Mouse (Mus musculus) midbrain, embryonic 13.5 days (tissue): Measurements from ENCODE around the gene Fbxl13. TPM values are rescaled to one million over a fixed set of nuclear protein-coding genes. Genes with fewer than 3 reads are reported as not detected.
A peak's percentile ranks its signal among the peaks of the same experiment; 100 is the strongest.
"Not testable (repeated sequence)": the region's sequence is repeated elsewhere in the genome, so short reads cannot be mapped to it uniquely, and the experiment has no call there.

Experiments
- ATAC-seq: fragments of 200-750 bp; cut with Nextera tagmentation; 2 replicates; pipeline ENCODE4 v1.8.0; 2017; ENCODE audit warnings: mild to moderate bottlenecking, moderate TSS enrichment, moderate library complexity
- H3K27ac ChIP-seq: fragments of 300-500 bp; sonication (generic); 2 replicates; pipeline ENCODE4 v1.5.1; 2015; ENCODE audit warnings: inconsistent platforms, mild to moderate bottlenecking, moderate library complexity
- H3K27me3 ChIP-seq: fragments of 300-500 bp; sonication (generic); 2 replicates; pipeline ENCODE4 v1.6.1; 2015; ENCODE audit warnings: mild to moderate bottlenecking, inconsistent platforms
- H3K36me3 ChIP-seq: fragments of 300-500 bp; sonication (generic); 2 replicates; pipeline ENCODE4 v1.6.1; 2015; ENCODE audit warnings: mild to moderate bottlenecking, inconsistent platforms
- H3K4me1 ChIP-seq: fragments of 300-500 bp; sonication (generic); replicated peaks from 2 replicates; pipeline ENCODE4 v1.6.1; 2015; ENCODE audit warnings: inconsistent platforms
- H3K4me2 ChIP-seq: fragments of 300-500 bp; sonication (generic); replicated peaks from 2 replicates; pipeline ENCODE4 v1.6.1; 2015; ENCODE audit warnings: moderate library complexity, mild to moderate bottlenecking, inconsistent platforms
- H3K4me3 ChIP-seq: fragments of 300-500 bp; sonication (generic); replicated peaks from 2 replicates; pipeline ENCODE4 v1.5.1; 2015; ENCODE audit warnings: mild to moderate bottlenecking, inconsistent platforms
- H3K9ac ChIP-seq: fragments of 300-500 bp; sonication (generic); replicated peaks from 2 replicates; pipeline ENCODE4 v1.6.1; 2015; ENCODE audit warnings: mild to moderate bottlenecking, inconsistent platforms
- H3K9me3 ChIP-seq: fragments of 300-500 bp; sonication (generic); 2 replicates; pipeline ENCODE4 v1.6.1; 2016; ENCODE audit warnings: mild to moderate bottlenecking, inconsistent platforms
- WGBS: fragments of 180-500 bp; shearing (Covaris S2); methylation state at CpG from one replicate; pipeline ENCODE4 v1.1.7; 2015; 5-methylcytosine and 5-hydroxymethylcytosine counted together
- polyA plus RNA-seq: library from polyadenylated mRNA; unstranded; fragments of >200 nt; fragmentation: Nextera tagmentation; extraction: Ambion mirVana; gene quantifications from 2 replicates; pipeline ENCODE4 v1.2.1, GENCODE M21; 2015

The Fbxl13 gene
- polyA plus RNA-seq, 1 experiment from 2014 or later, result 0.30 TPM

DNA sequence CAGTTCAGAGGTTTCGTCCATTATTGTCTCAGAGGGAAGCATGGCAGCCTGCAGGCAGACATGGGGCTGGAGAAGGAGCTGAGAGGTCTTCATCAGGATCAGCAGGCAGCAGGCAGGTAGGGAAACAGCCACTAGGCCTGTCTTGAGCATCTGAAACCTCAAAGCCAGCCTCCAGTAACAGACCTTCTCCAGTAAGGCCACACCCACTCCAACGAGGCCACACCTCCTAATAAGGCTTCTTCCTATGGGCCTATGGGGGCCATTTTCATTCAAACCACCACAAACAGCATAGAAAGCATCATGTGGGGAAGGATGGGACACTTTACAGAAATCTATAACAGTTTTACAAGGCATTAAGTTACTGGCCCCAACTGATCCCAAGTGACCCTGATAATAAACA is 5.3 kb upstream of the Fbxl13 start:
- no peaks in the 10 kb centered on the region for H3K9me3 ChIP-seq
- H3K4me3 ChIP-seq, result no peak overlapping the region
- no peak overlapping the region for H3K4me2 ChIP-seq
- peaks cover 16% of the 10 kb centered on the region for H3K4me1 ChIP-seq
- H3K27me3 ChIP-seq, result no peaks in the 10 kb centered on the region
- H3K36me3 ChIP-seq, result peaks cover 64% of the 10 kb centered on the region
- no peak for ATAC-seq
- no peak overlapping the region for H3K27ac ChIP-seq
- H3K9ac ChIP-seq, result no peak overlapping the region; the same call in 1 of the 2 replicates
- WGBS, result 75% methylated on average over 2 of the region's 2 CpGs

GRCm38 (mm10) chr5:21646133-21646491 is 678 bp upstream of the Fbxl13 start:
- H3K9ac ChIP-seq, result peak overlapping the region; percentile 95
- H3K27me3 ChIP-seq, result peaks cover 8% of the 10 kb centered on the region; the same call in 1 of the 2 replicates
- under 1% methylated on average over 25 of the region's 25 CpGs for WGBS
- peaks cover 22% of the 10 kb centered on the region for H3K4me1 ChIP-seq
- peak overlapping the region; percentile 94 for H3K27ac ChIP-seq
- no peaks in the 10 kb centered on the region for H3K9me3 ChIP-seq
- peak overlapping the region; percentile 90 for H3K4me2 ChIP-seq
- no peak for ATAC-seq
- H3K36me3 ChIP-seq, result peaks cover 31% of the 10 kb centered on the region
- H3K4me3 ChIP-seq, result peak overlapping the region; percentile 90

DNA sequence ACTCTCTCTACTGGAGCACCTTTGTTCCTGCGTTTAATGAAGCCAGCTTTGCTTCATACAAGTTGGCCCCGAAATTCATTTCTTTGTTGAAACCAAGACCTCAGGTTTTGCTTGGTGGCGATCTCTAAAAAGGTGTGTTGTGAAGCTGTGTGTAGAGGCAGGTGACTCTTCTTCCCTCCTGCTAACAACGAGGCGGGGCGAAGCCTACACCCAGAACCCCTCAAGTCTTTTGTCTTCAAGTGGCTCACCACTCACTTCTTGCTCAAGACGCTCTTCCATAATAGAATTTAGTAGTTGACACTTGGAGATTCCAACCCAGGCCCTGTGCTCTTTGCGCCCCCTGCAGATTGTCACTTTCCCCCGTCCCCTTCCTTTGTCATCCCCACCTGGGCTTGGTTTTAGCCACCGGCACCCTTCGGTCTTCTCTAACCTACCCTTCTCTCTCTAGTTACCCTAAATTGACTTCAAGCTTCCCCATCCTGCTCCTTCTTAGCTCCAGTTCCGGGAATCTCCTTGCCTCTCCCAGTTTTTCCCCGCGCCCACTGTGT is 469 bp downstream of the Fbxl13 start:
- Histone ChIP-seq H3K36me3 (peaks cover 20% of the 10 kb centered on the region), H3K9me3 (no peaks in the 10 kb centered on the region), H3K9ac (peak overlapping the region; percentile 53; the same call in 1 of the 2 replicates), H3K4me3 (peak overlapping the region; percentile 90), H3K27me3 (peaks cover 10% of the 10 kb centered on the region), H3K27ac (peak overlapping the region; percentile 94), H3K4me1 (peaks cover 22% of the 10 kb centered on the region), H3K4me2 (peak overlapping the region; percentile 90)
- ATAC-seq, result peak; percentile 21; the same call in 1 of the 2 replicates
- 16% methylated on average over 14 of the region's 14 CpGs for WGBS

GRCm38 (mm10) chr5:21643606-21644005 is 1.8 kb downstream of the Fbxl13 start:
- no peak for ATAC-seq
- Histone ChIP-seq H3K27me3 (peaks cover 15% of the 10 kb centered on the region), H3K4me3 (no peak overlapping the region), H3K4me1 (peaks cover 22% of the 10 kb centered on the region), H3K27ac (no peak overlapping the region), H3K4me2 (no peak overlapping the region), H3K9me3 (no peaks in the 10 kb centered on the region), H3K9ac (no peak overlapping the region), H3K36me3 (peaks cover 6% of the 10 kb centered on the region)
- 24% methylated on average over 1 of the region's 1 CpGs for WGBS

DNA sequence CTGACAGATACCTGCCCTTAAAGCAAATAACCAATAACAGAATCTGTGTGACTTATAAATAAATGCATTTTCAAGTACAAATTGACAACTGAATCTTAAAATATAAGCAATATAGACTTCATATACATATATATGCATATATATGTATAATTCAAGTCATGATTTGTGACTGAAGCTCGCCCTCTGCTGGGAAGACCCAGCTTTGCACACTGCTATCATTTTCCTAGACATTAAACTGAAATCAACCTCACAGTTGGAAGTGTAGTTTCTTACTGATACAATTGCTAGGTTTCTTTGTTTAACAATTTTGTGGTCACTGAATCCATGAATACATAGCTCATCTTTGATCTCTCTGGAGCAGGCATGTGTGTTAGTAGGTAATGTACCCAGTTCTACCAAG is 4.5 kb downstream of the Fbxl13 start:
- Histone ChIP-seq H3K27ac (no peak overlapping the region), H3K4me2 (no peak overlapping the region), H3K36me3 (no peaks in the 10 kb centered on the region), H3K4me1 (peaks cover 6% of the 10 kb centered on the region; the same call in 1 of the 2 replicates), H3K4me3 (no peak overlapping the region), H3K9ac (no peak overlapping the region), H3K27me3 (peaks cover 15% of the 10 kb centered on the region), H3K9me3 (no peaks in the 10 kb centered on the region)
- no peak for ATAC-seq
- 2% methylated on average over 1 of the region's 1 CpGs for WGBS

DNA sequence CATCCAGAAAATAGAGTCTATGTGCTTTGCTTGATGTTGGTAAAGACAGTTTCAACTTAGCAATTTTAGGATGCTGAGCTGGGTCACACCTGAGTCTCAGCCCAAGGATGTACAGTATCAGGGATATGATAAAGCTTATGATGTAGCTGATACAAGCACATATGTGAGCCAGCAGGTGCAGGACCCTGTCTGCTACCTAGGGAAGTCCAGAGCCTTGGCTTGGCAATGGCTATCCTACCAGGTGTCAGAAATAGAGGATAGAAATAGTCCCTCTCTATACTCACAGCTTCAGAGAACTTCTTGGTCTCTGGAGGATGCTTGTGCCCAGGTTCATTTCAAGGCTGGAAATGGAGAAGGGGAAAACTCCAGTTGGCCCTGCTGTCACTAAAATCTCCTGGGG is 19.5 kb downstream of the Fbxl13 start:
- no peaks in the 10 kb centered on the region for H3K9me3 ChIP-seq
- no peak overlapping the region for H3K9ac ChIP-seq
- no peaks in the 10 kb centered on the region for H3K36me3 ChIP-seq
- no peaks in the 10 kb centered on the region for H3K27me3 ChIP-seq
- no peak overlapping the region for H3K27ac ChIP-seq
- no peak overlapping the region for H3K4me3 ChIP-seq
- no peak overlapping the region for H3K4me2 ChIP-seq
- H3K4me1 ChIP-seq, result no peaks in the 10 kb centered on the region
- ATAC-seq, result no peak

GRCm38 (mm10) chr5:21616450-21617009 is 28.9 kb downstream of the Fbxl13 start:
- Histone ChIP-seq H3K9me3 (no peaks in the 10 kb centered on the region), H3K27ac (no peak overlapping the region), H3K27me3 (no peaks in the 10 kb centered on the region), H3K4me3 (no peak overlapping the region), H3K36me3 (no peaks in the 10 kb centered on the region), H3K4me1 (no peaks in the 10 kb centered on the region), H3K4me2 (no peak overlapping the region), H3K9ac (no peak overlapping the region)
- WGBS, result 78% methylated on average over 3 of the region's 3 CpGs
- ATAC-seq, result no peak

GRCm38 (mm10) chr5:21614299-21614698 is 31.1 kb downstream of the Fbxl13 start:
- H3K27ac ChIP-seq, H3K9me3 ChIP-seq, H3K27me3 ChIP-seq, H3K4me2 ChIP-seq, H3K9ac ChIP-seq, H3K4me1 ChIP-seq, ATAC-seq, H3K4me3 ChIP-seq, H3K36me3 ChIP-seq: not testable (repeated sequence)
- WGBS, result 98% methylated on average over 11 of the region's 11 CpGs

- no peak for ATAC-seq
- Histone ChIP-seq H3K4me3 (no peak overlapping the region), H3K36me3 (no peaks in the 10 kb centered on the region), H3K27me3 (no peaks in the 10 kb centered on the region), H3K4me2 (no peak overlapping the region), H3K4me1 (no peaks in the 10 kb centered on the region), H3K9ac (no peak overlapping the region), H3K9me3 (no peaks in the 10 kb centered on the region), H3K27ac (no peak overlapping the region)
- WGBS, result 81% methylated on average over 3 of the region's 3 CpGs
These were observed 34.4 kb downstream of the Fbxl13 start for GRCm38 (mm10) chr5:21610996-21611395.

DNA sequence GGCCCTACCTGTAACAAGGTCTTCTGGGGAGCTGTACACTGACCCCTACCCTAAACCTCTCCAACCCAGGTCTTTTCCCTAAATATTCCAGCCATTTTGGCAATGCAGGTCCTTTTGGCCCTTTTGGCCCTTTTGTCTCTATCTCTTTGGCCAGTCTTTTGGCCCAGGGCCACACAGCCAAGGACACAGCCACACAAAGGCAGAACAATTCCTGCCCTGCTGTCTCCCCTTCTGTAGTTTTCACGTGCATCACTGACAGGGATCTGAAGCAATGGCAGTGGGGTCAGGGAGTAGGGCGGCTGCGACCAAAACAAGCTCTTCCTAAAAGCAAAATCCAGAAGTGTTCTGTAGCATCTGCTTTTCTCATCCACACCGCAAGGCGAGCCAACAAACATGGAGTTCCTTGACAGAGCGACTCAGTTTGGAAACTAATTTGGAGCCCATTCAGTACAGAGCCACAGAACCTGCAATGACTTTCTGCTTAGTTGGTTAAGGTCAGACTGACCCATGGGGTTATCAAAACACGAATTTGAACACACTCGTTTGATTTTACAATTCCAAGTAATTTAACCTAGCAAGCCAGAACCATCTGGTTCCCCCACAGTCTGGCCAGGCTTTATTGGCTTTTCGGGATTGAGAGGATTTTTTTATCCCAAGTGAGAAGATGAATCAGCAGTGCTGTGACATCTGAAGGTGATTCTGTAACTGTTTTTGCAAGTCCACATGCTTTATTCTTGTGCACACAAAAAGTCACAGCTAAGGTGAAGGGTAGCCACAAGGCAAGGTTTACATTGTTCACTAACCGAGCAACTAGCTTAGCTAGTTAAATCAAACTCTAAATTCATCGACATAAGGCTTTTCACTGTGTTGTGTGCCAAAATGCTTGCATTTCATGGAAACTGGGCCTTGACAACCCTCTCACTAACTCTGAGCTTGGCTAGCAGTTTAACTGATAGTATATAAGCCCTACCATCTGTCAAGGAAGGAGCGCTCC is 36.8 kb downstream of the Fbxl13 start:
- no peaks in the 10 kb centered on the region for H3K27me3 ChIP-seq
- no peak overlapping the region for H3K27ac ChIP-seq
- H3K9me3 ChIP-seq, result no peaks in the 10 kb centered on the region
- no peaks in the 10 kb centered on the region for H3K4me1 ChIP-seq
- H3K9ac ChIP-seq, result no peak overlapping the region
- H3K36me3 ChIP-seq, result no peaks in the 10 kb centered on the region
- 75% methylated on average over 12 of the region's 12 CpGs for WGBS
- no peak overlapping the region for H3K4me2 ChIP-seq
- no peak for ATAC-seq
- H3K4me3 ChIP-seq, result no peak overlapping the region

DNA sequence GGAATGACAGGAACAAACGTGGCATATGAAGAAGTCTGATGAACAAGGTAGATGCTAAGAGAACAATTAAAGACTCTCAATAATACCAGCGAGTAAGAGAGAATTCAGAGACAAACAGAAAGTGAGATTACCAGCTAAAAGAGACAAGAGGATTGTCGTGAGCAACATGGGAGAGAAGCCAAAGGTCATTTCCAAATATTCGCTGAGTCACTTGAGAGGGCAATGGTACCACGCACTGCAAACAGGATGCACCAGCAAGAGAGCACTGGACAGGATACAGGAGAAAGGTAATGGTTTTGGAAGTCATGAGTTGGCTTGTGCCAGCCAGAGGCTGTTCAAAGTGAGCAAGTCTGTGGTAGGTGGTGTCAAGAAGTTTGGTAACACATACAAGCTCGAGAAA is 39.5 kb downstream of the Fbxl13 start:
- no peak for ATAC-seq
- 71% methylated on average over 6 of the region's 6 CpGs for WGBS
- H3K27ac ChIP-seq, result no peak overlapping the region

DNA sequence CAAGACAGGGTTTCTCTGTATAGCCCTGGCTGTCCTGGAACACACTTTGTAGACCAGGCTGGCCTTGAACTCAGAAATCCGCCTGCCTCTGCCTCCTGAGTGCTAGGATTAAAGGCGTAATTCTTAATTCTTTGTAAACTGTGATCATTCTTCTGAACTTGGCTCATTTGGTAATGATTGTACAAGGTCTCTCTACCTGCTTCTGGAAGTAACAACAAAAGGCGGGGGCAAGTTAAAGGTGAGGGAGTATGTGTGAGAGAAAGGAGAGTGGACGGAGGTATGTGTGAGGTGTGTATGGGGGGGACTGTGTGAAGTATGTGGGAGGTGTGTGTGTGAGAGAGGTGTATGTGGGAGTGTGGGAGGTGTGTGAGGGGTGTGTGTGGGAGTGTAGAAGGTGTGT is 45.5 kb downstream of the Fbxl13 start:
- Histone ChIP-seq H3K9ac (no peak overlapping the region), H3K27ac (no peak overlapping the region), H3K4me2 (no peak overlapping the region), H3K36me3 (no peaks in the 10 kb centered on the region), H3K4me3 (no peak overlapping the region), H3K9me3 (no peaks in the 10 kb centered on the region), H3K27me3 (no peaks in the 10 kb centered on the region), H3K4me1 (no peaks in the 10 kb centered on the region)
- WGBS, result 95% methylated on average over 4 of the region's 4 CpGs
- ATAC-seq, result no peak

More for the DNA sequence above, 39.5 kb downstream of the Fbxl13 start:
- no peaks in the 10 kb centered on the region for H3K4me1 ChIP-seq
- H3K4me3 ChIP-seq, result no peak overlapping the region
- no peaks in the 10 kb centered on the region for H3K9me3 ChIP-seq
- no peak overlapping the region for H3K4me2 ChIP-seq
- no peaks in the 10 kb centered on the region for H3K27me3 ChIP-seq
- no peak overlapping the region for H3K9ac ChIP-seq
- no peaks in the 10 kb centered on the region for H3K36me3 ChIP-seq
